Comparison of ENCODE assay signal across 8 mouse cellular contexts in genomic region chr15:98107703-98108296, GRCm38 (mm10). TPM values are rescaled to one million over a fixed set of nuclear protein-coding genes. Genes with fewer than 3 reads are reported as not detected.
DNase-seq lines count a peak whose midpoint lies in the region; ATAC-seq lines count a peak whose summit lies in the region.

No protein-coding gene starts in this region.

- DNase-seq in kidney, postnatal 25 days = no peak
- DNase-seq in embryonic facial prominence, embryonic 11.5 days (ENCODE audit: low spot score) = no peak
- peak; percentile 54 for DNase-seq in intestine, embryonic 14.5 days (ENCODE audit: low spot score)
- no peak for DNase-seq in thymus, postnatal 0 days (ENCODE audit: low spot score)
- DNase-seq in thymus, postnatal 10 days (ENCODE audit: low spot score in 2 of 2) = no peak
- no peak for DNase-seq in natural killer cell, adult 2 months (ENCODE audit: low spot score in 2 of 2)

- H3K4me2 ChIP-seq in kidney, embryonic 16.5 days (replicated peaks; ENCODE audit: low read depth, low read length) = peak overlapping the region; percentile 83
- peak overlapping the region; percentile 79 for H3K4me2 ChIP-seq in embryonic facial prominence, embryonic 11.5 days (ENCODE audit: low read depth, low read length)
- peak overlapping the region; percentile 66 for H3K4me2 ChIP-seq in intestine, embryonic 14.5 days (ENCODE audit: low read length)
- H3K4me2 ChIP-seq in neural tube, embryonic 12.5 days (replicated peaks) = peak overlapping the region; percentile 61

- 0 out of 2 replicates have a peak, but pooled peaks cover 5% of the 10 kb centered on the region for H3K36me3 ChIP-seq in kidney, embryonic 16.5 days (ENCODE audit: insufficient read depth, low read length)
- H3K36me3 ChIP-seq in embryonic facial prominence, embryonic 11.5 days (replicated peaks; ENCODE audit: control insufficient read depth, insufficient read depth, low read depth, low read length) = no peaks in the 10 kb centered on the region
- H3K36me3 ChIP-seq in intestine, embryonic 14.5 days (ENCODE audit: control insufficient read depth, insufficient read depth, low read length) = peaks cover 6% of the 10 kb centered on the region
- H3K36me3 ChIP-seq in neural tube, embryonic 12.5 days = peaks cover 11% of the 10 kb centered on the region; the same call in 1 of the 2 replicates

- peak overlapping the region; percentile 49; the same call in 1 of the 2 replicates for H3K27ac ChIP-seq in kidney, embryonic 16.5 days (ENCODE audit: low read length)
- 0 out of 2 replicates have a peak overlapping the region, but pooled peaks have one; percentile 16 for H3K27ac ChIP-seq in embryonic facial prominence, embryonic 11.5 days (replicated peaks; ENCODE audit: low read depth, low read length)
- H3K27ac ChIP-seq in intestine, embryonic 14.5 days (ENCODE audit: low read depth) = no peak overlapping the region
- no peak overlapping the region for H3K27ac ChIP-seq in neural tube, embryonic 12.5 days

- no peaks in the 10 kb centered on the region for H3K27me3 ChIP-seq in kidney, embryonic 16.5 days (ENCODE audit: insufficient read depth, low read length)
- H3K27me3 ChIP-seq in embryonic facial prominence, embryonic 11.5 days (ENCODE audit: control insufficient read depth, insufficient read depth, low read length) = no peaks in the 10 kb centered on the region
- H3K27me3 ChIP-seq in intestine, embryonic 14.5 days (replicated peaks; ENCODE audit: control insufficient read depth, insufficient read depth, low read length) = no peaks in the 10 kb centered on the region
- H3K27me3 ChIP-seq in neural tube, embryonic 12.5 days (replicated peaks) = no peaks in the 10 kb centered on the region

- WGBS in kidney, embryonic 16.5 days = 40% methylated on average over 11 of the region's 11 CpGs
- 38% methylated on average over 11 of the region's 11 CpGs for WGBS in embryonic facial prominence, embryonic 11.5 days
- 30% methylated on average over 11 of the region's 11 CpGs for WGBS in intestine, embryonic 14.5 days
- 47% methylated on average over 11 of the region's 11 CpGs for WGBS in neural tube, embryonic 12.5 days

- 0 out of 2 replicates have a peak, but pooled peaks have one; percentile 8 for ATAC-seq in kidney, embryonic 16.5 days (ENCODE audit: low FRiP score, low TSS enrichment)
- ATAC-seq in embryonic facial prominence, embryonic 11.5 days (replicated peaks; ENCODE audit: insufficient number of reproducible peaks, low FRiP score, low TSS enrichment, low read depth) = no peak
- no peak for ATAC-seq in intestine, embryonic 14.5 days (replicated peaks; ENCODE audit: low FRiP score, low TSS enrichment, low read depth)
- no peak for ATAC-seq in neural tube, embryonic 12.5 days (ENCODE audit: low FRiP score, low read depth)

- H3K4me1 ChIP-seq in kidney, embryonic 16.5 days (ENCODE audit: insufficient read depth, low read length) = peaks cover 18% of the 10 kb centered on the region
- no peaks in the 10 kb centered on the region; the same call in 1 of the 2 replicates for H3K4me1 ChIP-seq in embryonic facial prominence, embryonic 11.5 days (ENCODE audit: control insufficient read depth, insufficient read depth, low read length)
- 0 out of 2 replicates have a peak, but pooled peaks cover 8% of the 10 kb centered on the region for H3K4me1 ChIP-seq in intestine, embryonic 14.5 days (replicated peaks; ENCODE audit: control insufficient read depth, insufficient read depth, low read length)
- peaks cover 10% of the 10 kb centered on the region; the same call in 1 of the 2 replicates for H3K4me1 ChIP-seq in neural tube, embryonic 12.5 days

- H3K9ac ChIP-seq in kidney, embryonic 16.5 days (replicated peaks; ENCODE audit: low read length) = peak overlapping the region; percentile 88
- H3K9ac ChIP-seq in embryonic facial prominence, embryonic 11.5 days (replicated peaks; ENCODE audit: low read length) = peak overlapping the region; percentile 86
- H3K9ac ChIP-seq in intestine, embryonic 14.5 days (ENCODE audit: low read length) = peak overlapping the region; percentile 61; the same call in 1 of the 2 replicates
- H3K9ac ChIP-seq in neural tube, embryonic 12.5 days = peak overlapping the region; percentile 74

- H3K9me3 ChIP-seq in kidney, embryonic 16.5 days (ENCODE audit: low read length) = no peaks in the 10 kb centered on the region
- no peaks in the 10 kb centered on the region for H3K9me3 ChIP-seq in embryonic facial prominence, embryonic 11.5 days (replicated peaks; ENCODE audit: control insufficient read depth, low read length)
- no peaks in the 10 kb centered on the region for H3K9me3 ChIP-seq in intestine, embryonic 14.5 days (ENCODE audit: control insufficient read depth, low read length)
- H3K9me3 ChIP-seq in neural tube, embryonic 12.5 days = no peaks in the 10 kb centered on the region

- peak overlapping the region; percentile 74 for H3K4me3 ChIP-seq in kidney, embryonic 16.5 days (ENCODE audit: low read length)
- H3K4me3 ChIP-seq in embryonic facial prominence, embryonic 11.5 days (ENCODE audit: low read depth, low read length) = peak overlapping the region; percentile 54
- H3K4me3 ChIP-seq in intestine, embryonic 14.5 days (ENCODE audit: low read depth, low read length) = peak overlapping the region; percentile 70
- peak overlapping the region; percentile 54 for H3K4me3 ChIP-seq in neural tube, embryonic 12.5 days

RNA-seq across cellular contexts. Expression of gene Senp1, which starts 14.3 kb away (rescaled TPM):
- 29.9 and 31.3 TPM in 2 replicates for polyA plus RNA-seq in kidney, embryonic 16.5 days (2015; fragmentation: Nextera tagmentation; extraction: Ambion mirVana)
- 44.2 and 45.7 TPM in 2 replicates for polyA plus RNA-seq in embryonic facial prominence, embryonic 11.5 days (2014; fragmentation: Nextera tagmentation; extraction: Ambion mirVana)
- polyA plus RNA-seq in intestine, embryonic 14.5 days (2014; fragmentation: Nextera tagmentation; extraction: Ambion mirVana) = 36.3 and 36.4 TPM in 2 replicates
- polyA plus RNA-seq in neural tube, embryonic 12.5 days (2016; fragmentation: Nextera tagmentation; extraction: Ambion mirVana) = 31.6 and 33.1 TPM in 2 replicates
- polyA plus RNA-seq in thymus, postnatal 0 days (2015; fragmentation: Nextera tagmentation; extraction: Ambion mirVana) = 31.5 and 35.9 TPM in 2 replicates

RNA-seq across cellular contexts. Expression of gene Pfkm, which starts 15.4 kb away (rescaled TPM):
- 45.7 and 45.8 TPM in 2 replicates for polyA plus RNA-seq in kidney, embryonic 16.5 days (2015; fragmentation: Nextera tagmentation; extraction: Ambion mirVana)
- 36.8 and 37.4 TPM in 2 replicates for polyA plus RNA-seq in embryonic facial prominence, embryonic 11.5 days (2014; fragmentation: Nextera tagmentation; extraction: Ambion mirVana)
- polyA plus RNA-seq in intestine, embryonic 14.5 days (2014; fragmentation: Nextera tagmentation; extraction: Ambion mirVana) = 28.8 and 31.4 TPM in 2 replicates
- 50.4 and 50.9 TPM in 2 replicates for polyA plus RNA-seq in neural tube, embryonic 12.5 days (2016; fragmentation: Nextera tagmentation; extraction: Ambion mirVana)
- 13.7 and 16.2 TPM in 2 replicates for polyA plus RNA-seq in thymus, postnatal 0 days (2015; fragmentation: Nextera tagmentation; extraction: Ambion mirVana)

RNA-seq across cellular contexts. Expression of gene Asb8, which starts 57.6 kb away (rescaled TPM):
- 59.6 and 60.2 TPM in 2 replicates for polyA plus RNA-seq in kidney, embryonic 16.5 days (2015; fragmentation: Nextera tagmentation; extraction: Ambion mirVana)
- polyA plus RNA-seq in embryonic facial prominence, embryonic 11.5 days (2014; fragmentation: Nextera tagmentation; extraction: Ambion mirVana) = 47.8 and 53.2 TPM in 2 replicates
- 47.7 and 50.3 TPM in 2 replicates for polyA plus RNA-seq in intestine, embryonic 14.5 days (2014; fragmentation: Nextera tagmentation; extraction: Ambion mirVana)
- polyA plus RNA-seq in neural tube, embryonic 12.5 days (2016; fragmentation: Nextera tagmentation; extraction: Ambion mirVana) = 51.4 and 52.1 TPM in 2 replicates
- 43.2 and 43.6 TPM in 2 replicates for polyA plus RNA-seq in thymus, postnatal 0 days (2015; fragmentation: Nextera tagmentation; extraction: Ambion mirVana)

RNA-seq across cellular contexts. Expression of gene Ccdc184, which starts 59.2 kb away (rescaled TPM):
- 1.8 and 2.1 TPM in 2 replicates for polyA plus RNA-seq in kidney, embryonic 16.5 days (2015; fragmentation: Nextera tagmentation; extraction: Ambion mirVana)
- 2.5 and 4.2 TPM in 2 replicates for polyA plus RNA-seq in embryonic facial prominence, embryonic 11.5 days (2014; fragmentation: Nextera tagmentation; extraction: Ambion mirVana)
- 1.6 and 2.0 TPM in 2 replicates for polyA plus RNA-seq in intestine, embryonic 14.5 days (2014; fragmentation: Nextera tagmentation; extraction: Ambion mirVana)
- 22.5 and 24.0 TPM in 2 replicates for polyA plus RNA-seq in neural tube, embryonic 12.5 days (2016; fragmentation: Nextera tagmentation; extraction: Ambion mirVana)
- polyA plus RNA-seq in thymus, postnatal 0 days (2015; fragmentation: Nextera tagmentation; extraction: Ambion mirVana) = 0.25 and 0.30 TPM in 2 replicates

Comparison
In these comparisons a context has a peak if more than half of its experiments do, and no peak if none do; other contexts are left out.
1. H3K27ac ChIP-seq: peak in kidney, embryonic 16.5 days (single experiment) and embryonic facial prominence, embryonic 11.5 days (single experiment); none in intestine, embryonic 14.5 days (single experiment) and neural tube, embryonic 12.5 days (single experiment).
2. Peak in every context shown above with its lines, with median percentiles within 50 percentile points of each other: H3K4me2 ChIP-seq, H3K4me3 ChIP-seq and H3K9ac ChIP-seq.